Mouse (Mus musculus): ENCODE measurements around the gene C2cd3.

The C2cd3 gene

DNA sequence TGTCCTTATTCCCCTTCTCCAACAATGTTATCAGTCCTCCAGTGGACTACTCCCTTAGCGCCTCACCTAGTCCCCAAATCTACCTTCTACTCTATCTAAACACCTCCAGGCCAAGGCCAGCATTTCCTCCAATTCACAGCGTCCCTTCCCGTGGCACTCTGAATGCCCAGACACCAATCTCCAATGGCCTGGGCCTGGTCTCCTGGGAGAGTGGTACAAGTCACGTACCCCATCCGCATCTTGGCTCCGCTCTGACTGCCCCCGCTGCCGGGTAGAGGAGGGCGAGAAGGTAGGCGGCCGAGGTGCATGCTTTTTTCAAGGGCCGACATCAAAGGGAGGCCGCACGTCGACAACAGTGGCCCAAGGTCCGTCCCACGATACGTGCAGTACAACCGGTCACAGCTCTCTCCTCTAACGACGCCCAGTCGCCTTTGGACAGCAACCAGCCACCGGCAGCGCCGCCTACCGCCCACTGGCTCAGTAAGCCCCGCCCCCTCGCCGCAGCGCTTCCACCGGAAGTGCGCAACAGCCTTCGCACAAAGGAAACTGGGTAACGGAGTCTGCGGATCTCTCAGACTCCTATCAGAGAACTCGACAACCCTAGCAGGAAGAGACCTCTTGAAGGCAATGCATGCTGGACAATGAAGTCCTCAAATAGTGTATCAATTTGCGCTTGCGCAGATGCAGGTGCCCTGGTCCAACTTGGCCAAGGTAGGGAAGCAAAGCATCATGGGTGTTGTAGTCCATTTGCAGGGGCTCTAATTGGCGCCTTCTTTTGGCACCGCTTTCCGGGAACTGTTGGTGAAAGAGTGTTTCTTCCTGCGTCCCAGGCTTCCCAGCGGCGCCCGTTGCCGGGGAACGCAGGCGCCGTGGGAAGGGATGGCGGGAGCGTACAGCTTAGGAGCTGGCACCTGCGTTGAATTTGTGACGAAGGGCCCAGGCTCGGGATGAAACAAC is at the start of gene C2cd3, which contains the start of gene Ppme1:
Gene C2cd3, plus strand, starts transcription at position 739 of the 957 bp plus-strand sequence.
Gene Ppme1, minus strand, starts transcription at position 813 of the 957 bp plus-strand sequence.
- in situ Hi-C loops (cut with MboI), result no loop called here

- in situ Hi-C loops (cut with MboI), result no loop called here
Measured at GRCm38 (mm10) chr7:100323721-100324120, 48.3 kb upstream of the C2cd3 start.

GRCm38 (mm10) chr7:100325482-100325881 is 46.6 kb upstream of the C2cd3 start:
- in situ Hi-C loops (cut with MboI), result no loop called here

GRCm38 (mm10) chr7:100327514-100327913 is 44.5 kb upstream of the C2cd3 start:
- in situ Hi-C loops (cut with MboI), result no loop called here

GRCm38 (mm10) chr7:100328636-100329035 is 43.4 kb upstream of the C2cd3 start:
- in situ Hi-C loops (cut with MboI), result no loop called here

DNA sequence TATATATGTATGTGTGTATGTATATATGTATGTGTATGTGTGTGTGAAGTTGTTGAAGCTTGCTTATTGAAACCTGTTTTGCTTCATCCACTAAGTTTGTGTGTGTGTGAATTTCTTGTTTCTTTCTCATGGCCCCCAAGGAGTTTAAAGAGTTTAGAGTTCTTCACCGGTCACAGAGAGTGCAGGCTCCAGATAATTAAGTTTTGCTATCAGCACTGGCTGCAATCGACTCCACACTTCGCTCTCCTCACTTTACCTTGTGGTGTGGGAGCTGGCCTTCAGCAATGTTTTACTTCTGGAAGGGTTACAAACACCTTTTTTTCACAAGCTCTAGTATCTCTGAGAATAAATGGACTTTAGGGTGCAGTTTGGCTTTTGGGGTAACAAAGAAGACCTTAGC is 40.8 kb upstream of the C2cd3 start:
- in situ Hi-C loops (cut with MboI), result no loop called here

- in situ Hi-C loops (cut with MboI), result no loop called here
Measured at GRCm38 (mm10) chr7:100335921-100336320, 36.1 kb upstream of the C2cd3 start.

DNA sequence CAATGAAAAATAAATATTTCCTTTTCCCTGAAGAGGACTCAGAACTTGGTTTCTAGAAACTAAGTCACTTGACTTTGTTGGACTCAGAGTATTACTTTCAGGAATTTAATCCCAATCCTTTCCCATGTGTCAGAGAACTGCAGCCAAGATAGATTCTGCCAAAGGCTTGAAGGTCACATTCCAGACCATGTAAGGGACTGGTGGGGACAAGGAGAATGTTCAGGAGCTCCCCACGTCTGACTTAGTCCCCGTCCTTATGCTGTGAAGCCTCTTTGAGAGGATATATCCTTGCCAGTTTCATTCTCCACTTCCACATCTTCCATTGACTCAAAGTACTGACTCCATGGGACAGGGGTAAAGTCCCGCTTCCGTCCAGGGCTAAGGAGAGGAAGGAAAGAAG is 17.0 kb upstream of the C2cd3 start:
- in situ Hi-C loops (cut with MboI), result no loop called here

GRCm38 (mm10) chr7:100356324-100356723 is 15.7 kb upstream of the C2cd3 start:
- in situ Hi-C loops (cut with MboI), result no loop called here

DNA sequence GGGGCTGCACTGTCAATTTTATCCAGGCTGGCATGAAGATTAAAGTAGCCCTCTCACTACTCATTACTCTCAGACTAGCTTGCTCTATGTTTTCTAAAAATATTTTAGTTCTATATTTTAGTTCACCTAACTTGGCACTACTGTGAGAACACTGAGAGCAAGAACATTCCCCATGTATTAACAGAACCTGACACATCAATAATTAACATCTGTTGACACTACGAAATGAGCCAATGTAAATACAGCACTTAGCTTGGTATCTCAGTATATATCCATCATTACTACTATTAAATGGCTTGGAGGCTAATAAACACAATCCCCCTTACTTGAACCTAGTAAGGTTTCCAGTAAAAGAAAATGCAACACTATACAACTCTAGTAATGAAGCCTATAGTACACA is 15.3 kb upstream of the C2cd3 start:
- in situ Hi-C loops (cut with MboI), result no loop called here

DNA sequence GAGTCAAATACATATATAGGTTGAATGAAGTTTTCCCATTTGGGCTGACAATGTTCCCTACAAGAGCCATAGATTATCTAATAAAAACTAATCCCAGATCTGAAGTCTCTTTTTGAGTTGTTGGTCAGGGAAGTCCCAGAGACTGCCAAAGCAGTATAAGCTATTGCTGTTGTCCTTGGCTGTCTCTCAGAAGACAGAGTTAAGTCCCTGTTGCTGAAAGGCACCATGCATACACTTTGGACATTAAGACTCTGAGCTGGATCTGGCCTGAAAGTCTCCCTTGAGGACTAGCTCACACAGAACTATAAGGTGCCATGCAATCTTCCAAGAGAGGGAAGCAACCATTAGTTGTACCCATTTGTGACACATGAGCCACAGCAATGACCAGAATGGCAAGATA is 14.2 kb upstream of the C2cd3 start:
- in situ Hi-C loops (cut with MboI), result no loop called here

DNA sequence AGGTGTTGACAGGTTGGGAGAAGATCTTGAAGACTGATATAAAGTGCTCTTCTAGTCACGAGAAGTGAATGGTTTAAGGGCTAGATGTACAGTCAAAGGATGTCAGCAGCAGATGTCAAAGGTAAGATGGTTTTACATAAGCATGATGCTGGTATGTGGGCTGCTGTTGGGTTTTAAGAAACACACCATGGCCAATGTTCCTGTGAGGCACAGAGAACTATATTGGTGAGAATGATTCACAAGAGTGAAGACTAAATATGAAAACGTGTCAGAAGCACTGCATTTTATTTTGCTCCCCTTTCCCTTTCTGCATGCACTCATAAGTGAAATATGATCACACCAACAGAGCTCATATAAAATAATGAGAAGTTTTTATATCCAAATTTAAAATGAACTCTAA is 8.9 kb upstream of the C2cd3 start:
- in situ Hi-C loops (cut with MboI), result no loop called here

- in situ Hi-C loops (cut with MboI), result no loop called here
Measured at GRCm38 (mm10) chr7:100364888-100365287, 7.1 kb upstream of the C2cd3 start.

- in situ Hi-C loops (cut with MboI), result no loop called here
Measured at GRCm38 (mm10) chr7:100372452-100372980, 483 bp downstream of the C2cd3 start.

- in situ Hi-C loops (cut with MboI), result no loop called here
Measured at GRCm38 (mm10) chr7:100378257-100378656, 6.2 kb downstream of the C2cd3 start.

DNA sequence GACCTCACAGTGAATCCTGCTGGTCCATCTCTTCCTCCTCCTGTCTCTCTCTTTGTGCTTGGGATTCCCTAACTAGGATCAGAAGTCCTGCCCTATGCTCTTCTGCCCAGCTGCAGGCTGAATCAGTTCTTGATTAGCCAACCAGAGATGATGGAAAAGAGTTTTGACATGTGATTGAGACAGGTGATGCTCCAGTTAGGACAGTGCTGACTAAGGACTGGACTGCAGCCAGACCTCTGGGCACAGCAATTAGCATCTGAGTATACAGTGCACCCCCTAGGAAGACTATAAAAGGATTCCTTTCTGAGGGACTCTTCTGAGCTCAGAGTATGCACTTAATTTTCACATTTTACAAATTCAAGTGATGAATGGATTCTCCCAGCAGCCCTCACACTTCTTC is 9.1 kb downstream of the C2cd3 start:
- in situ Hi-C loops (cut with MboI), result no loop called here

DNA sequence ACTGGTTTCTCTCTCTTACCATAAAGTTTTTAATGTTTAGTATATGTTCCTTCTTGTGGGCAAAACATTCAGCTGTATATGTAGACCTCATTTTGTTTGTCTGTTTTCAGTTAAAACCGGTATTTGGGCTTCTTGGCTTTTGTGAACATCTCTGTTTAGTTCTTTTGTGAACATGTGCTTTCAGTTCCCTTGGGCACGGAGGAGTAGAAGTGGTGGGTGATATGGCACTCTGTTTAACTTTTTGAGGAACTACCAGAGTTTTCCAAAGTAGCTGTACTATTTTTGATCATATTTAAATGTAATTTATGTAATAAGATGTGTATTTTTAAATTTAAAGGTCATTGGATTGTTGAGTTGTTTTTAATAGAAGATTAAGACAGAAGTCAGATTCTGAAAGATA is 11.2 kb downstream of the C2cd3 start:
- in situ Hi-C loops (cut with MboI), result no loop called here

DNA sequence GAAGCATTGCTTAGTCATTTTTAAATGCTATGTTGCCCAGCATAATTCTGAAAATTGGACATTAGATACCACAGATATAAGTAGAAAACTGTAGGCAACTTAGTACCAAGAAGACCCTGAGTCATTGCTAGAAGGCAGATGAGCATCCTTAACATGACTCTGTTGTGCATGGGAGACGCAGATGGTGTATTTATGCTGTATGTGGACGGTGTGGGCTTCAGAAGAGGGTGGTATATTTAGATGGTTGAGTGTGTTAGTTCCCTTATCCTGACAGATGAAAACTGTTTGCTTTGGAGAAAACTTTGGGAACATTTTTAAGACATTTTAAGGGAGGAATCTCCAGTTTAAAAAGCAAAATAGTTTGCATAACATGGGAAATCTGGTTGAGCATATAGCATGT is 16.1 kb downstream of the C2cd3 start:
- in situ Hi-C loops (cut with MboI), result no loop called here

DNA sequence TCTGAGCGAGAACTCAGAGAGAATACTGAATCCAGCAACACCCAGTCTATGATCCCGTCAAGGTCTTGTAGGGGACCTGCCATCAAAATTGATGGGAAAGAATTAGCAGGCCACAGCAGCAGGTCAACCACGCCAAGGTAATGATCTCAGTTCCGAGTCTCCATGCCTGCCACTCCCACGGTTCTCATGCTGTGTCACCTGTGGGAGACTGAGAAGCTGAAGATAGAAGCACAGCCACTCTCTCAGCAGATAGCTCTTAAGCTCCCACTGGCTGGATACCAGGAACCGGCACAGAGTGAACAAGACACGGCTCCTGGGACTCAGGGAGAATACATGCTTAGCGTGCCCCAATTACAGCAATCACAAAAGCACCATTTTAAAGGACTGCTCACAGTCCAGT is 18.1 kb downstream of the C2cd3 start:
- in situ Hi-C loops (cut with MboI), result no loop called here

DNA sequence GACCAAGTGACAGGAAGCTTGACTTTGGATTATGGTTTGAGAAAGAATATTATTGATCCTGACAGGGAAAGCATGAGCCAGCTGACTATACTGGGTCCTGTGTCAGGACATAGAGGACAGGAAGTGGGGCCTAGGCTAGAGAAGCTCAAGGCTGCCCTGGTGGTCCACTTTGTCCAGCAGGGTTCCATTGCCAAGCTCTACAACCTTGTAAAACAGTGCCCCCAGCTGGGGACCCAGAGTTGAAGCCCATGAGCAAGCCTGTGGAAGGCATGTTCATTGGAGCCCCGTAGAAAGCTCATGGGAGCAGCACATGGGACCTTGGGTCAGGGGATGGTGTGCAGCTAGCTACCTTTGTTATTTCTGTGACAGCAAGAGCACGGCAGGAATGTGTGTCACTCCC is 20.2 kb downstream of the C2cd3 start:
- in situ Hi-C loops (cut with MboI), result no loop called here

DNA sequence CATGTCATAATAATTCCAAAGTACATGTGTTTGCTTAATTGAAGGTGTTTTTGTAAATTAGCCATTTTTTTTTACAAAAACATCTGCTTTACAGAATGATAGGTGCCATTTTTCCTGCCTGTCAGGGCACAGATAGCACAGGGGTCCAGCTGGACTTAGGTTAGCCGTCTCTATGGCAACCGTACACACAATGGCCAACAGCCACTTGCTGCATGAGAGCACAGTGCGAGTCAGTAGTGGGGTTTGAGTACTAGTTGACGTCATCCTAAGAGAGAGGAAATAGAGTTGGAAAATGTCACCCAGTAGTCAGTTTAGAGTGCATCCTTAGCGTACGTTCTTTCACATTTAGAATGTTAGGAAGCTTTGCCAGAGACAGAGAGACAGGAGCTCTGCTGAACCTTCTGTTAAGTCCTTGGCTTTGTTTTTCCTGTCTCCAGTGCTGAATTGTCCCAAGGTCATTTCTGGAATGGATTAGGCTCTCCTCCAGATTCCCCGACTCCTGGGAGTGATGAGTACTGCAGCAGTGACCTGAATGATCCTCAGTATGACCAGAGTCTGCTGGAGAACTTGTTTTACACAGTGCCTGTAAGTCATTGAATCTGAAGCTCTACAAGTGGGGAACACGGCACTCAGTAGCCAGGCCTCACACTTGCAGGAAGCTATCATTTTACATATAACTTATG is 27.3 kb downstream of the C2cd3 start:
- in situ Hi-C loops (cut with MboI), result no loop called here

GRCm38 (mm10) chr7:100400899-100401539 is 29.0 kb downstream of the C2cd3 start:
- in situ Hi-C loops (cut with MboI), result no loop called here

Measured in mature B cell (primary cell).